In genomic region chr19:6858031-6858430, GRCm38 (mm10) we compare ENCODE assay signal across 8 mouse cellular contexts. TPM values are rescaled to one million over a fixed set of nuclear protein-coding genes. Genes with fewer than 3 reads are reported as not detected.
A peak's percentile ranks its signal among the peaks of the same experiment; 100 is the strongest.
DNase-seq lines count a peak whose midpoint lies in the region; ATAC-seq lines count a peak whose summit lies in the region.

Gene Ccdc88b, minus strand, starts transcription at chr19:6858211.

- no peak within 1 kb of the TSS for H3K4me2 ChIP-seq in forebrain, embryonic 11.5 days (ENCODE audit: low read depth, low read length, severe bottlenecking)
- H3K4me2 ChIP-seq in forebrain, embryonic 16.5 days (ENCODE audit: low read length): no peak within 1 kb of the TSS
- H3K4me2 ChIP-seq in liver, embryonic 11.5 days: peak within 1 kb of the TSS; percentile 47
- no peak within 1 kb of the TSS for H3K4me2 ChIP-seq in hindbrain, embryonic 12.5 days (replicated peaks)

- intact Hi-C loops in left cerebral cortex, postnatal 36 days (cut with DNase I): no loop called here

- H3K4me3 ChIP-seq in forebrain, embryonic 11.5 days (ENCODE audit: low read depth, low read length): no peak within 1 kb of the TSS
- H3K4me3 ChIP-seq in forebrain, embryonic 16.5 days (replicated peaks; ENCODE audit: low read length): no peak within 1 kb of the TSS
- H3K4me3 ChIP-seq in liver, embryonic 11.5 days (ENCODE audit: low read depth, low read length): peak within 1 kb of the TSS; percentile 22
- H3K4me3 ChIP-seq in hindbrain, embryonic 12.5 days: no peak within 1 kb of the TSS

- WGBS in forebrain, embryonic 11.5 days: 76% methylated on average over 7 of the region's 7 CpGs
- WGBS in forebrain, embryonic 16.5 days: 77% methylated on average over 7 of the region's 7 CpGs
- 37% methylated on average over 7 of the region's 7 CpGs for WGBS in liver, embryonic 11.5 days
- 75% methylated on average over 7 of the region's 7 CpGs for WGBS in hindbrain, embryonic 12.5 days

- H3K4me1 ChIP-seq in forebrain, embryonic 11.5 days (replicated peaks; ENCODE audit: control insufficient read depth, insufficient read depth, low read length): peaks cover 16% of the 10 kb centered on the region
- H3K4me1 ChIP-seq in forebrain, embryonic 16.5 days (replicated peaks; ENCODE audit: control insufficient read depth, insufficient read depth, low read length): peaks cover 6% of the 10 kb centered on the region
- H3K4me1 ChIP-seq in liver, embryonic 11.5 days (replicated peaks; ENCODE audit: control insufficient read depth, insufficient read depth, low read length): peaks cover 20% of the 10 kb centered on the region
- H3K4me1 ChIP-seq in hindbrain, embryonic 12.5 days: peaks cover 17% of the 10 kb centered on the region

- no peaks in the 10 kb centered on the region for H3K9me3 ChIP-seq in forebrain, embryonic 11.5 days (ENCODE audit: control insufficient read depth, low read length)
- H3K9me3 ChIP-seq in forebrain, embryonic 16.5 days (ENCODE audit: control insufficient read depth, low read length): no peaks in the 10 kb centered on the region
- no peaks in the 10 kb centered on the region for H3K9me3 ChIP-seq in liver, embryonic 11.5 days (ENCODE audit: control insufficient read depth, low read length)
- H3K9me3 ChIP-seq in hindbrain, embryonic 12.5 days (replicated peaks): no peaks in the 10 kb centered on the region

- ATAC-seq in forebrain, embryonic 11.5 days (replicated peaks; ENCODE audit: low FRiP score): no peak
- no peak for ATAC-seq in forebrain, embryonic 16.5 days
- ATAC-seq in liver, embryonic 11.5 days (replicated peaks; ENCODE audit: low FRiP score): 0 out of 2 replicates have a peak, but pooled peaks have one; percentile 25
- peak; percentile 77 for ATAC-seq in neutrophil, adult 5-6 weeks (ENCODE audit: extremely low read depth, insufficient number of reproducible peaks, low FRiP score, poor library complexity, severe bottlenecking)
- ATAC-seq in hindbrain, embryonic 12.5 days (ENCODE audit: low FRiP score): no peak

- no peaks in the 10 kb centered on the region for H3K27me3 ChIP-seq in forebrain, embryonic 11.5 days (ENCODE audit: control insufficient read depth, insufficient read depth, low read length)
- H3K27me3 ChIP-seq in forebrain, embryonic 16.5 days (replicated peaks; ENCODE audit: control insufficient read depth, insufficient read depth, low read length): 0 out of 2 replicates have a peak, but pooled peaks cover 2% of the 10 kb centered on the region
- H3K27me3 ChIP-seq in liver, embryonic 11.5 days (replicated peaks; ENCODE audit: control insufficient read depth, insufficient read depth, low read length): peaks cover 3% of the 10 kb centered on the region; the same call in 1 of the 2 replicates
- H3K27me3 ChIP-seq in hindbrain, embryonic 12.5 days: peaks cover 16% of the 10 kb centered on the region

- no peak within 1 kb of the TSS; the same call in 1 of the 2 replicates for H3K9ac ChIP-seq in forebrain, embryonic 11.5 days (ENCODE audit: low read length)
- H3K9ac ChIP-seq in forebrain, embryonic 16.5 days (replicated peaks; ENCODE audit: low read depth, low read length): no peak within 1 kb of the TSS
- peak within 1 kb of the TSS; percentile 45 for H3K9ac ChIP-seq in liver, embryonic 11.5 days (ENCODE audit: low read depth, low read length)
- H3K9ac ChIP-seq in hindbrain, embryonic 12.5 days: no peak within 1 kb of the TSS

- no peaks in the 10 kb centered on the region for H3K36me3 ChIP-seq in forebrain, embryonic 11.5 days (ENCODE audit: control insufficient read depth, insufficient read depth, low read length)
- no peaks in the 10 kb centered on the region for H3K36me3 ChIP-seq in forebrain, embryonic 16.5 days (ENCODE audit: control insufficient read depth, insufficient read depth)
- H3K36me3 ChIP-seq in liver, embryonic 11.5 days (ENCODE audit: control insufficient read depth, insufficient read depth, low read length): no peaks in the 10 kb centered on the region
- no peaks in the 10 kb centered on the region for H3K36me3 ChIP-seq in hindbrain, embryonic 12.5 days

- H3K27ac ChIP-seq in forebrain, embryonic 11.5 days (ENCODE audit: low read depth, low read length): no peak within 1 kb of the TSS
- no peak within 1 kb of the TSS for H3K27ac ChIP-seq in forebrain, embryonic 16.5 days (ENCODE audit: low read length)
- no peak within 1 kb of the TSS for H3K27ac ChIP-seq in liver, embryonic 11.5 days (ENCODE audit: low read depth, low read length)
- H3K27ac ChIP-seq in hindbrain, embryonic 12.5 days: no peak within 1 kb of the TSS

- peak; percentile 47 for DNase-seq in forebrain, embryonic 11.5 days (ENCODE audit: low spot score)
- DNase-seq in B cell, adult 2 months: peak; percentile 89 to 92
- DNase-seq in liver, embryonic 11.5 days (ENCODE audit: low spot score): no peak
- DNase-seq in left cerebral cortex, postnatal 36 days (ENCODE audit: low spot score in 2 of 2): no peak
- no peak for DNase-seq in Muller cell, postnatal 12 days (ENCODE audit: inconsistent ontology term)

RNA-seq across cellular contexts. Expression of gene Ccdc88b, which starts in this region (rescaled TPM):
- polyA plus RNA-seq in forebrain, embryonic 11.5 days (2014; fragmentation: Nextera tagmentation; extraction: Ambion mirVana): 0.56 and 0.80 TPM in 2 replicates
- polyA plus RNA-seq in forebrain, embryonic 16.5 days (2015; fragmentation: Nextera tagmentation; extraction: Ambion mirVana): 0.68 and 1.1 TPM in 2 replicates
- 2.8 and 4.4 TPM in 2 replicates for polyA plus RNA-seq in liver, embryonic 11.5 days (2014; fragmentation: Nextera tagmentation; extraction: Ambion mirVana)
- total RNA-seq in neutrophil, adult 5-6 weeks (2017): 97.1 and 136 TPM in 2 replicates
- total RNA-seq in left cerebral cortex, postnatal 36 days (2021): 1 to 10 TPM; 2.3 to 3.7 TPM
- 0.50 and 0.85 TPM in 2 replicates for polyA plus RNA-seq in hindbrain, embryonic 12.5 days (2016; fragmentation: Nextera tagmentation; extraction: Ambion mirVana)

Comparison
In these comparisons a context has a peak if more than half of its experiments do, and no peak if none do; other contexts are left out.
1. RNA of gene Ccdc88b (total RNA-seq): 97.1 to 136 TPM in neutrophil, adult 5-6 weeks; 2.3 to 3.7 TPM in left cerebral cortex, postnatal 36 days; every median in the first group is over 10 times any median in the second.
2. Peak in DNase-seq in forebrain, embryonic 11.5 days; RNA of the gene not detected or under 1 TPM.
3. ATAC-seq: peak in liver, embryonic 11.5 days (single experiment) and neutrophil, adult 5-6 weeks (single experiment); none in forebrain, embryonic 11.5 days (single experiment), forebrain, embryonic 16.5 days (single experiment) and hindbrain, embryonic 12.5 days (single experiment).
4. DNase-seq: peak in B cell, adult 2 months (2 of 2); none in liver, embryonic 11.5 days (single experiment), left cerebral cortex, postnatal 36 days (0 of 2) and Muller cell, postnatal 12 days (single experiment).